Mouse (Mus musculus) intestine, embryonic 15.5 days (tissue): ENCODE results near the gene Mastl. TPM values are rescaled to one million over a fixed set of nuclear protein-coding genes. Genes with fewer than 3 reads are reported as not detected.
A peak's percentile ranks its signal among the peaks of the same experiment; 100 is the strongest.

Experiments
- ATAC-seq: fragments of 200-750 bp; cut with Nextera tagmentation; 2 replicates; pipeline ENCODE4 v1.8.0; 2017; ENCODE audit warnings: moderate TSS enrichment, moderate library complexity
- H3K27ac ChIP-seq: fragments of 300-500 bp; sonication (generic); 2 replicates; pipeline ENCODE4 v1.5.1; 2015; ENCODE audit warnings: mild to moderate bottlenecking, inconsistent platforms
- H3K27me3 ChIP-seq: fragments of 300-500 bp; sonication (generic); replicated peaks from 2 replicates; pipeline ENCODE4 v1.6.1; 2015; ENCODE audit warnings: inconsistent platforms
- H3K36me3 ChIP-seq: fragments of 300-500 bp; sonication (generic); 2 replicates; pipeline ENCODE4 v1.6.1; 2015; ENCODE audit warnings: inconsistent platforms
- H3K4me1 ChIP-seq: fragments of 300-500 bp; sonication (generic); replicated peaks from 2 replicates; pipeline ENCODE4 v1.6.1; 2015; ENCODE audit warnings: inconsistent platforms
- H3K4me2 ChIP-seq: fragments of 300-500 bp; sonication (generic); replicated peaks from 2 replicates; pipeline ENCODE4 v1.6.1; 2015; ENCODE audit warnings: mild to moderate bottlenecking, inconsistent platforms
- H3K4me3 ChIP-seq: fragments of 300-500 bp; sonication (generic); replicated peaks from 2 replicates; pipeline ENCODE4 v1.5.1; 2015; ENCODE audit warnings: inconsistent platforms
- H3K9ac ChIP-seq: fragments of 300-500 bp; sonication (generic); 2 replicates; pipeline ENCODE4 v1.6.1; 2015; ENCODE audit warnings: inconsistent platforms
- H3K9me3 ChIP-seq: fragments of 300-500 bp; sonication (generic); 2 replicates; pipeline ENCODE4 v1.6.1; 2016; ENCODE audit warnings: inconsistent platforms
- WGBS: fragments of 180-500 bp; shearing (Covaris S2); methylation state at CpG from one replicate; pipeline ENCODE4 v1.1.7; 2015; 5-methylcytosine and 5-hydroxymethylcytosine counted together
- polyA plus RNA-seq: library from polyadenylated mRNA; unstranded; fragments of >200 nt; fragmentation: Nextera tagmentation; extraction: Ambion mirVana; gene quantifications from 2 replicates; pipeline ENCODE4 v1.2.1, GENCODE M21; 2015

Mastl gene
- polyA plus RNA-seq, 1 experiment from 2014 or later = 9.3 TPM

- H3K9ac ChIP-seq = no peak overlapping the region
- 88% methylated on average over 2 of the region's 2 CpGs for WGBS
- no peaks in the 10 kb centered on the region for H3K4me1 ChIP-seq
- ATAC-seq = no peak
- H3K4me2 ChIP-seq = no peak overlapping the region
- 0 out of 2 replicates have a peak, but pooled peaks cover 6% of the 10 kb centered on the region for H3K36me3 ChIP-seq
- no peaks in the 10 kb centered on the region for H3K27me3 ChIP-seq
- H3K27ac ChIP-seq = no peak overlapping the region
- no peak overlapping the region for H3K4me3 ChIP-seq
- no peaks in the 10 kb centered on the region for H3K9me3 ChIP-seq
Observed at GRCm38 (mm10) chr2:23078588-23078987, 77.2 kb downstream of the Mastl start.

- Histone ChIP-seq H3K9me3 (no peaks in the 10 kb centered on the region), H3K27me3 (no peaks in the 10 kb centered on the region), H3K27ac (no peak overlapping the region), H3K36me3 (0 out of 2 replicates have a peak, but pooled peaks cover 6% of the 10 kb centered on the region), H3K4me3 (no peak overlapping the region), H3K4me1 (no peaks in the 10 kb centered on the region), H3K9ac (no peak overlapping the region), H3K4me2 (no peak overlapping the region)
- 79% methylated on average over 5 of the region's 5 CpGs for WGBS
- no peak for ATAC-seq
Observed at GRCm38 (mm10) chr2:23077693-23078092, 78.1 kb downstream of the Mastl start.

DNA sequence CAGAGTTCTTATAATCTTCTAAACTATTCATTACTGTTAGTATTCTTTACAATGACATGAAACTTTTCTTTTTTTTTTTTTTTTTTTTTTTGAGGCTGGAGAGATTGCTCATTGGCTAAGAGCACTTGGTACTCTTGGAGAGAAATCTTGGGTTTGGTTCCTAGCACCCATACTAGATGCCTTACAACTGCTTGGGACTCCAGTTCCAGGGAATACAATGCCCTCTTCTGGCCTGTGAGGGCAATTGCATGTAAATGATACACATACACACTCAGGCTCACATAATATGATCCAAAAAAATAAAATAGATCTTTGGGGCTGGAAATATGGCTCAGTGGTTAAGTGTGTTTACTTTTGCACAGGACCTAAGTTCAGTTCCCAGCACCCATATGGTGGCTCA, 79.0 kb downstream of the Mastl start:
- H3K27me3 ChIP-seq = no peaks in the 10 kb centered on the region
- ATAC-seq = no peak
- H3K9me3 ChIP-seq = no peaks in the 10 kb centered on the region
- H3K4me3 ChIP-seq = no peak overlapping the region
- H3K36me3 ChIP-seq = 0 out of 2 replicates have a peak, but pooled peaks cover 6% of the 10 kb centered on the region
- no peaks in the 10 kb centered on the region for H3K4me1 ChIP-seq
- H3K27ac ChIP-seq = no peak overlapping the region
- H3K9ac ChIP-seq = no peak overlapping the region
- H3K4me2 ChIP-seq = no peak overlapping the region

DNA sequence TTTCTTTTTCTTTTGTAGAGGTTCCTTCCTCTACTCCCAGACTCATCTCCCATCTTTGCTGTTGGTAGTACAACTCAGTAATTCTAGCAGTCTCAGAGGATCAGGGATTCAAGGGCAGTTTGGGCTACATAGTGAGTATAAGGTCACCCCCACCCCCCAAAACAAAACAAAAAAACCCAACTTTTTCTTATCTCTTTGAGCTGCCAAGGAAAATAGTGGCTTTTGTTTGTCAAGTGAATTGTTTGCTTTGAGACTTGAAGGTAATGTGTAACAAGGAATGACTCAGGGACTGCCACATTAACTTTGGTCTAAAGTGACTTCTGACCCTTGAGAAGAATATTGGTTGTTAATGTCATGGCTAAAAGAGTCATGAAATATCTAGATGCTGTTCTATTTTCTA, 80.0 kb downstream of the Mastl start:
- H3K27ac ChIP-seq = no peak overlapping the region
- ATAC-seq = no peak
- no peak overlapping the region for H3K4me3 ChIP-seq
- H3K27me3 ChIP-seq = no peaks in the 10 kb centered on the region
- H3K4me2 ChIP-seq = no peak overlapping the region
- 0 out of 2 replicates have a peak, but pooled peaks cover 6% of the 10 kb centered on the region for H3K36me3 ChIP-seq
- no peaks in the 10 kb centered on the region for H3K9me3 ChIP-seq
- H3K9ac ChIP-seq = no peak overlapping the region
- no peaks in the 10 kb centered on the region for H3K4me1 ChIP-seq

- H3K27me3 ChIP-seq = no peaks in the 10 kb centered on the region
- H3K9ac ChIP-seq = no peak overlapping the region
- 80% methylated on average over 1 of the region's 1 CpGs for WGBS
- no peaks in the 10 kb centered on the region for H3K4me1 ChIP-seq
- no peaks in the 10 kb centered on the region for H3K9me3 ChIP-seq
- no peak overlapping the region for H3K4me2 ChIP-seq
- no peak overlapping the region for H3K27ac ChIP-seq
- H3K36me3 ChIP-seq = no peaks in the 10 kb centered on the region
- H3K4me3 ChIP-seq = no peak overlapping the region
- ATAC-seq = no peak
Observed at GRCm38 (mm10) chr2:23071406-23071805, 84.4 kb downstream of the Mastl start.

DNA sequence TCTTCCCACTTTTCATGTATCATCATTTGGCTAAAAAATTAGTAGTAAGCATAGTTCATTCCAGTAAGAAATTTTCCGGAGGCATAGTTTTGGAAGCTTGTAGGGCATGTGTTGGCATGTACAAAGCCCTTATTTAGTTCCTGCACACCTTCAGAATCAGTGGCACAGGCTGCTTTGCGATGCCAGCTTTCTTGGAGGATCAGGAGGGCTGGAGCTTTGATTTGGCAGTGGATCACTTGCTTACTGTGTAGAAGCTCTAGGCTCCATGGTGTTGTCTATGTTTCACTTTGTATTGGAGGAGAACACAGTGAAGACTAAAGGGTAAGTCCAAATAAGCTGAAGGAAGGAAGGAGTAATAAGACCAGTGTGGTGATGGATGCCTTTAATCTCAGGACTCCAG, 85.3 kb downstream of the Mastl start:
- Histone ChIP-seq H3K4me1 (no peaks in the 10 kb centered on the region), H3K36me3 (no peaks in the 10 kb centered on the region), H3K9ac (no peak overlapping the region), H3K9me3 (no peaks in the 10 kb centered on the region), H3K27ac (no peak overlapping the region), H3K27me3 (no peaks in the 10 kb centered on the region), H3K4me3 (no peak overlapping the region), H3K4me2 (no peak overlapping the region)
- no peak for ATAC-seq
- 95% methylated on average over 2 of the region's 2 CpGs for WGBS

GRCm38 (mm10) chr2:23068894-23069744, 86.7 kb downstream of the Mastl start:
- Histone ChIP-seq H3K36me3 (no peaks in the 10 kb centered on the region), H3K27ac (peak overlapping the region; percentile 96), H3K4me1 (no peaks in the 10 kb centered on the region), H3K27me3 (no peaks in the 10 kb centered on the region), H3K4me2 (peak overlapping the region; percentile 98), H3K9ac (peak overlapping the region; percentile 78), H3K4me3 (peak overlapping the region; percentile 69), H3K9me3 (no peaks in the 10 kb centered on the region)
- peak; percentile 93 for ATAC-seq
- WGBS = under 1% methylated on average over 50 of the region's 50 CpGs

DNA sequence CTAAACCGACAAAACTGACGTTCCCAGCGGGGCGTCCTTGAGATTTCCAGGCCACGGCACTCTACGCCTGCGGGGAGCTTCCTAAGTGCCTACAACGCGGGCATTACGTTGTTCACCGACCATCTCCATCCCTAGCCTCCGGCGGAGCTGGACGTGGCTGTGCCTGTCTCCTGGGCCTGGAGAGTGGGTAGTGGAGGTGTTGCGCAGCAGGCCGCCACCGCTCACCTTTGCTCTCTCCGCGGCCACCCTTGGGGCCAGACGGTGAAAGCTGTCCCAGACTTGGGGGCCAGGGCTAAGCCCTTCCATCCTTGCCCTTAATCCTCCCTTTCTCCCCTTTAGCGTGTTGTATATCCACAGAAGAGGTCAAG, 87.5 kb downstream of the Mastl start:
- WGBS = under 1% methylated on average over 21 of the region's 21 CpGs

DNA sequence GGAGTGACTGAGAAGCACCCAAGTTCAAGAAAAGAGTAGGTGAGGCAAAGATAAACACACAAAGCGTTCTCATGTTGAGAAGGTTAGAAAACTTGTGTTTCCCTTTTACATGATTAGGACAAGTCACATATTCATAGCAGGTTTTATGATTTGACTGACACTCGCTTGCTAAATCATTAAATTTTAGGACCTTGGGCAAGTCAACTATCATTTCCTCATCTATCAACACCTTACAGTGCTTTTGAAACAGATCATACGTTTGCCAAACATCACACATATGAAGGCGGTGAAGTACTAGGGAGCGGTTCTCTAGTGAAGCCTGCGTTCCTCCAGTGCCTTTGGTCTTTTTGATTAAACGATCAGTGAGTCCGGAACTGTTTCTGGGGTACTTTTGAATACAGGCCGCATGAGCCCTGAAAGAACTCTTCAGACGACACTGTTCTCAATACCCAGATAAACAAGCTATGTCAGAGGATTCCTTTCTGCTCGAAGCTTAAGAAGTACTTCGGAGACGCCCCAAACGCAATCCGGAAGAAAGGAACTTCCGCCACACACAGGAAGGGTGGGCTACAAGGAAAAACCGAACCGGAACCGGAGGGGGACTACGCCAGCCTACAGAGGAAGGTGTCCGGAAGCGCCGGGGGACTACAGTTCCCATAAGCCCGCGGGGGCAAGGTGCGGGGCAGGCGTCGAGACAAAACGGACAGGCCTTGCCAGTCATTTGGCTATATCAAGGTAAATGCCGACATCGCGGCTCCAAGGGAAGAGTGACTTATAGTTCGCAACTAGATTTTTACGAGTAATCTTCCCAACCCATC, 88.1 kb downstream of the Mastl start, which contains the start of gene Acbd5:
Acbd5 (plus strand) TSS at position 616 of the 818 bp plus-strand sequence.
- H3K4me1 ChIP-seq = no peaks in the 10 kb centered on the region
- peak within 1 kb of the TSS; percentile 98 for H3K4me2 ChIP-seq
- peak within 1 kb of the TSS; percentile 69 for H3K4me3 ChIP-seq
- peak; percentile 97 for ATAC-seq
- H3K9me3 ChIP-seq = no peaks in the 10 kb centered on the region
- no peaks in the 10 kb centered on the region for H3K27me3 ChIP-seq
- WGBS = 2% methylated on average over 34 of the region's 34 CpGs
- peak within 1 kb of the TSS; percentile 78 for H3K9ac ChIP-seq
- no peaks in the 10 kb centered on the region for H3K36me3 ChIP-seq
- peak within 1 kb of the TSS; percentile 96 for H3K27ac ChIP-seq

More for the DNA sequence above, 87.5 kb downstream of the Mastl start:
- Histone ChIP-seq H3K9ac (peak overlapping the region; percentile 78), H3K27me3 (no peaks in the 10 kb centered on the region), H3K27ac (peak overlapping the region; percentile 96), H3K9me3 (no peaks in the 10 kb centered on the region), H3K4me3 (peak overlapping the region; percentile 69), H3K36me3 (no peaks in the 10 kb centered on the region), H3K4me1 (no peaks in the 10 kb centered on the region), H3K4me2 (peak overlapping the region; percentile 98)
- ATAC-seq = peak; percentile 75

Other genes with a start within 250 kb of the Mastl start
- gene Abi1, start 115.8 kb downstream of the Mastl start, polyA plus RNA-seq = 46.6 TPM in 2 replicates
- 31.0 and 31.8 TPM in 2 replicates for gene Acbd5, start 87.9 kb downstream of the Mastl start, polyA plus RNA-seq
- 62.5 and 72.7 TPM in 2 replicates for gene Yme1l1, start 345 bp upstream of the Mastl start, polyA plus RNA-seq
- not detected in 2 replicates for gene 4931423N10Rik, start 51.5 kb upstream of the Mastl start, polyA plus RNA-seq
- 0.34 and 0.40 TPM in 2 replicates for gene Nxph2, start 165.2 kb upstream of the Mastl start, polyA plus RNA-seq